Mouse (Mus musculus): ENCODE measurements at regions not wholly inside any gene's neighbourhood (a gene's known extent, or its start where the extent isn't known, plus 50 kb on each side); places are given as distances from the start of the nearest gene placed in this dataset.

DNA sequence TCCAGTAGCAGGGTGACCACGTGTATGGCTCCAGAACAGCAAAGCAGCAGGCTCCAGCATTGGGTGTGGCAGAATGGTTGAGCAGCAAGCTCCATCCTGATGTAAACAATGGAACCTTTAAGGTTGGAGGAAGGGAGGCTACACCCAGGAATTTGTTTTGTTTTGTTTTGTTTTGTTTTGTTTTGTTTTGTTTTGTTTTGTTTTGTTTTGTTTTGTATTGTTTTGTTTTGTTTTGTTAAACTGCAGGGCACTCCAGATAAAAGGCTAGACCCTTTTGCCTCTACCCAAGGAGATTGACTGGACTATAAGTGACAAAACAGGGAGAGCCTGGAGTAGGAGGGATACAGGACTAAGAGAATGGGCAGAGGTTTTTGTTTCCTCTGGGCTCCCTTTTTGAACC is 647.5 kb downstream of the Kcnj3 start:
- Histone ChIP-seq H3K4me2 (no peak overlapping the region), H3K27ac (no peak overlapping the region), H3K36me3 (no peaks in the 10 kb centered on the region), H3K9ac (no peak overlapping the region), H3K9me3 (no peaks in the 10 kb centered on the region), H3K4me1 (no peaks in the 10 kb centered on the region), H3K27me3 (no peaks in the 10 kb centered on the region), H3K4me3 (no peak overlapping the region)
- ATAC-seq (ENCODE audit: borderline replicate concordance, extremely low read depth, low FRiP score, low TSS enrichment) = no peak
- 38% methylated on average over 1 of the region's 1 CpGs for WGBS

DNA sequence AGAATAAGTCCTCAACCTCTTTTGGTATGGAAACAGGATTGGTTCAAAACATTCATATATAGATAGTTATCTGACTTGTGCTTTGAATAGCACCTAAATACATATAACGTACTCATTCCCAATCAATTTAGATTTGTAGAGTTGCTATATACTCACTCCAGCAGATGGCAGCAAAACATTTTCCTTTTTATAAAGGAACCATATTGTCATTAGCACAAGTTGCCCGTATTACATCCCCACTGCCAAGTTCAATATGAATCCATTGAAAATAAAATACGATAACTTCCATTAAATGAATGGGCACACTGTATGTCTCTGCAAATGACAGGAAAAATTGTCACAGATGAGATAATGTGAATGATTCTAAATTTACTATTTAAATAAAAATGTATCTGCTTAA is 673.8 kb downstream of the Kcnj3 start:
- Histone ChIP-seq H3K4me1 (no peaks in the 10 kb centered on the region), H3K4me3 (no peak overlapping the region), H3K27ac (no peak overlapping the region), H3K4me2 (no peak overlapping the region), H3K36me3 (no peaks in the 10 kb centered on the region), H3K9ac (no peak overlapping the region), H3K9me3 (no peaks in the 10 kb centered on the region), H3K27me3 (no peaks in the 10 kb centered on the region)
- 45% methylated on average over 3 of the region's 3 CpGs for WGBS
- ATAC-seq (ENCODE audit: borderline replicate concordance, extremely low read depth, low FRiP score, low TSS enrichment) = no peak

DNA sequence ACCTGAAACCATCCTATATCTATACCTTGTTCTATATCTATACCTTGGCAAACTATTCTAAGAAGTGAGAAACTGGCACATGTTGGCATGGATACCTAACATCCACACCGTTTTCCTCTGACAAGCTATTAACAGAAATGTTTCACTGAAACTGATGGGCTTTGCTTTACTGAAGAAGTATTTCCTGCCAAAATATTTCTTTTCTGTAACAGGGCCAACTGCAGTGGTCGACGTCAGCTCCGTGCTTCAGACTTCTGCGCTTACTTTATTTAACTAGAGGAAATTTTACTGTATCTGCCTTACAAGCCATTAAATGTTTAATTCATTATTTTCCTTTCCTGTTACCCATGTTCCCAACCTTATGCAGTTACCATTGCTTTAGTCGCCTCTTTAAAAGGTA is 674.2 kb downstream of the Kcnj3 start:
- H3K9ac ChIP-seq = no peak overlapping the region
- H3K27me3 ChIP-seq = no peaks in the 10 kb centered on the region
- no peaks in the 10 kb centered on the region for H3K4me1 ChIP-seq
- WGBS = 52% methylated on average over 6 of the region's 6 CpGs
- no peaks in the 10 kb centered on the region for H3K9me3 ChIP-seq
- H3K27ac ChIP-seq = no peak overlapping the region
- no peak for ATAC-seq (ENCODE audit: borderline replicate concordance, extremely low read depth, low FRiP score, low TSS enrichment)
- H3K36me3 ChIP-seq = no peaks in the 10 kb centered on the region
- H3K4me3 ChIP-seq = no peak overlapping the region
- H3K4me2 ChIP-seq = no peak overlapping the region

DNA sequence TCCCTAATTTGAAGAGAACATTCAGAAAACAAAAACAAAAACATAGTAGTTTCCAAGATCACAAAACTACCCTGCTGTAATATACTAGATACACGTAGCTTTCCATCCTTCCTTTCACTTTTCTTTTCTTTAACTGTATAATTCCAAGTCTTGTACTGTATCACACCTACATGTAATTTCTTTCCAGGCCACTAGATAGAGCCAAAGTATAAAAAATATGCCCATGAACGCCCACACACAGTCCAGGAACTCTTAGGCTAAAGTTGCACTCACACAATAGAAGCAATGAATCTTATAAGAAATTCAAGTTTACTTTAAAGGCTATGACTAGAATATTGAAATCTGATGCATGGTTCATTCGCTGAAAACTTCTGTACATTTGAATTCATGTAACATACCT is 678.7 kb downstream of the Kcnj3 start:
- 19% methylated on average over 3 of the region's 3 CpGs for WGBS
- Histone ChIP-seq H3K4me1 (no peaks in the 10 kb centered on the region), H3K27ac (no peak overlapping the region), H3K9me3 (no peaks in the 10 kb centered on the region), H3K4me3 (no peak overlapping the region), H3K27me3 (no peaks in the 10 kb centered on the region), H3K36me3 (no peaks in the 10 kb centered on the region), H3K4me2 (no peak overlapping the region), H3K9ac (no peak overlapping the region)
- 0 out of 2 replicates have a peak, but pooled peaks have one; percentile 57 for ATAC-seq (ENCODE audit: borderline replicate concordance, extremely low read depth, low FRiP score, low TSS enrichment)

DNA sequence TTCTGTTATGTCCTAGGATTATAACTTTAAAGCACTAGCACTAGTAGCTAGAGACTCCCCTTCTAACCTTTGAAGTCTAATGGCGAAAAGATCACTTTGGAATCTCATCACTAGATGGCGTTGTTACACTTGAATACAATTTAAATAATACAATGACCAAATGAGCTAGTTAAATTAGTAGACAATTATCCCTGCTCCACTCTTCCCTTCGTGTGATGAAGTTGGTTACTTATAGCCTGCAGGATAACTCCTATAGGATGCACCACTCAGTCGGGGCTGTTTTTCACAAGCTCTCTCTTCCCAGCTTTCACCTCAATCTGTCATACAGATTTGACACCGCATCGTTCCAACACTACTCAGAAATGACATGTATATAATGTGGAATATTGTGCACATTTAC is 683.6 kb downstream of the Kcnj3 start:
- Histone ChIP-seq H3K4me3 (no peak overlapping the region), H3K9me3 (no peaks in the 10 kb centered on the region), H3K36me3 (no peaks in the 10 kb centered on the region), H3K9ac (no peak overlapping the region), H3K27ac (no peak overlapping the region), H3K4me1 (no peaks in the 10 kb centered on the region), H3K4me2 (no peak overlapping the region), H3K27me3 (no peaks in the 10 kb centered on the region)
- ATAC-seq (ENCODE audit: borderline replicate concordance, extremely low read depth, low FRiP score, low TSS enrichment) = no peak
- 25% methylated on average over 6 of the region's 6 CpGs for WGBS

DNA sequence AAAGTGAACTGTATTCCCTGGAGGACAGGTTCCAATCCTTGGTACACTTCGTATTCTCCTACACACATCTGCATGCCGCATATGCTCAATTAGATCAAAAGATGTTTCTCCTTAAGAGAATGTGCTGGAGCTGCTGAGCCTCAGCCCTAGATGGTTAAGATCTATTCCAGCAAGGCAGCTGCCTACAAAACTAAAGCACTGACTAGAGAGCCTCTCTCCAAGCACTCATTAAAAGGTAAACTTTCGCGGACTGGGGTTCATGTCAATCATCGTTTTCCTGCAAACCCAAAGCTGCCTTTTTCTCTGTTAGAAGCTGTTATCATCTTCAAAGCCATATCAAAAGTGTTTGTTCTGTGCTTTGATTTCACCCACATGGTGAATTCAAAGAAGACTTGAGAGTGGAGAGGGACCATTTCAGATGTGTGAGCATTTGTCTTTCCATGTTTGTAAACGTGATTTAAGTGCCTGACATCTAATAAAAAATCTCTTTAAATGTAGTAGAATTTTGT is 711.4 kb downstream of the Kcnj3 start:
- no peak for ATAC-seq (ENCODE audit: borderline replicate concordance, extremely low read depth, low FRiP score, low TSS enrichment)
- Histone ChIP-seq H3K9me3 (no peaks in the 10 kb centered on the region), H3K9ac (no peak overlapping the region), H3K36me3 (no peaks in the 10 kb centered on the region), H3K4me2 (no peak overlapping the region), H3K27me3 (no peaks in the 10 kb centered on the region), H3K27ac (no peak overlapping the region), H3K4me1 (no peaks in the 10 kb centered on the region), H3K4me3 (no peak overlapping the region)
- WGBS = 41% methylated on average over 6 of the region's 6 CpGs

DNA sequence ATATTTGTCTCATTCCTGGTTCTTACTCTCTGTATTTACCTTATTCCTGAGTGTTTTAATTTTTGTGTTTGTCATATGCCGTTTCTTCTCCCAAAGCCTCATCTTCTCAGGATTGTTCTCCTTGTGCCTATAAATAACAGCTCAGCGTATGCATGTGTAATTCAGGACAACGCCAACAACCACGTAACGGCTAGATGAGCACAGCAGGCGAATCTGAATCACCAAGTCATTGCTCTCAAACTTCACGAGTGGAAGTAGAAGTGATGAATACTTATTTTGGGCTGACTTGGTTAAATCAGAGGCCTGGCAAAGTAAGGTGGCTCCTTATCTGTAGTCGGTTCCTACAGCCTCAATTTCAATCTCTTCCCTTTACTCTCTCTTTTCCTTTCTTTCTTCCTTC is 760.7 kb downstream of the Kcnj3 start:
- H3K9ac ChIP-seq = no peak overlapping the region
- no peaks in the 10 kb centered on the region for H3K27me3 ChIP-seq
- no peaks in the 10 kb centered on the region for H3K36me3 ChIP-seq
- H3K4me3 ChIP-seq = no peak overlapping the region
- ATAC-seq (ENCODE audit: borderline replicate concordance, extremely low read depth, low FRiP score, low TSS enrichment) = no peak
- H3K9me3 ChIP-seq = no peaks in the 10 kb centered on the region
- H3K27ac ChIP-seq = no peak overlapping the region
- no peaks in the 10 kb centered on the region for H3K4me1 ChIP-seq
- 47% methylated on average over 8 of the region's 8 CpGs for WGBS
- no peak overlapping the region for H3K4me2 ChIP-seq

DNA sequence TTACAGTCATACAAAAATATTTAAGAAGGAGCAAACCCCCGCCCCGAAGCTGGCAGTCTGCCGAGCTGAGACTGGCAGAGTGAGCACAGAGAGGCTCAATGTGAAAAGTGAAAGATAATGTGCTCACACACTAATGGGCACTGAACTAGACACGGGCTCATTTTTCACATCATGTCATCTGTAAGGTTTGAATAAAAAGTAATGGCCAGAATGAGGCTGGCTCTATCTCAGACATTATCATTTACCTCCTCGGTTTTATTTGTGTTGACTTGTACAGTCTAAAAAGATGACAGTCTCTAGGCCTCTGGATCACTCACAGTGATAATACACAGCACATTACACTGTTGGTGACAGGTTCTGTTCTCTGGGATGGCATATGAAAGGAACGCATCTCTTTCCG is 791.7 kb downstream of the Kcnj3 start:
- Histone ChIP-seq H3K9ac (no peak overlapping the region), H3K4me3 (no peak overlapping the region), H3K36me3 (no peaks in the 10 kb centered on the region), H3K4me1 (no peaks in the 10 kb centered on the region), H3K27me3 (no peaks in the 10 kb centered on the region), H3K9me3 (no peaks in the 10 kb centered on the region), H3K27ac (no peak overlapping the region), H3K4me2 (no peak overlapping the region)
- ATAC-seq (ENCODE audit: borderline replicate concordance, extremely low read depth, low FRiP score, low TSS enrichment) = no peak
- 62% methylated on average over 7 of the region's 7 CpGs for WGBS

DNA sequence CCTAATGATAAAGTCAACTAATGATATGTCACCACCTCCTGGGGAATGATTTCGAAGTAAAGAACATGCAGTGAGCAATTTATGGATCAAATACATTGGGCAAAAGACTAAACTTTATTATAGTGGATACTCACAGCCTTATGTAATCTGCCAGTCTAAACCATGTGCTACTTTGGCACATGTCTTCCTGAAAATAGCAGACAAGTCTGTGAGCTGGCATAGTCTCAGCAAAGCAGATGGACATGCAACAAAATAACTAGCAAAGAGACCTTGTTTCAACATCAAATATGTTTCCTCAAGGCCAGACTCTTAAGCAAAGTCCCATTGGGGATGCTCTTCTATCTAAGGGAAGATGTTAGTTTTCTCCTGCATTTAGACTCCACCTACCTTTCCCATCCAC is 797.3 kb downstream of the Kcnj3 start:
- no peak for ATAC-seq (ENCODE audit: borderline replicate concordance, extremely low read depth, low FRiP score, low TSS enrichment)
- H3K4me3 ChIP-seq = no peak overlapping the region
- no peak overlapping the region for H3K9ac ChIP-seq
- H3K27ac ChIP-seq = no peak overlapping the region
- H3K27me3 ChIP-seq = no peaks in the 10 kb centered on the region
- H3K9me3 ChIP-seq = no peaks in the 10 kb centered on the region
- H3K4me2 ChIP-seq = no peak overlapping the region
- H3K36me3 ChIP-seq = no peaks in the 10 kb centered on the region
- 62% methylated on average over 1 of the region's 1 CpGs for WGBS
- H3K4me1 ChIP-seq = no peaks in the 10 kb centered on the region

DNA sequence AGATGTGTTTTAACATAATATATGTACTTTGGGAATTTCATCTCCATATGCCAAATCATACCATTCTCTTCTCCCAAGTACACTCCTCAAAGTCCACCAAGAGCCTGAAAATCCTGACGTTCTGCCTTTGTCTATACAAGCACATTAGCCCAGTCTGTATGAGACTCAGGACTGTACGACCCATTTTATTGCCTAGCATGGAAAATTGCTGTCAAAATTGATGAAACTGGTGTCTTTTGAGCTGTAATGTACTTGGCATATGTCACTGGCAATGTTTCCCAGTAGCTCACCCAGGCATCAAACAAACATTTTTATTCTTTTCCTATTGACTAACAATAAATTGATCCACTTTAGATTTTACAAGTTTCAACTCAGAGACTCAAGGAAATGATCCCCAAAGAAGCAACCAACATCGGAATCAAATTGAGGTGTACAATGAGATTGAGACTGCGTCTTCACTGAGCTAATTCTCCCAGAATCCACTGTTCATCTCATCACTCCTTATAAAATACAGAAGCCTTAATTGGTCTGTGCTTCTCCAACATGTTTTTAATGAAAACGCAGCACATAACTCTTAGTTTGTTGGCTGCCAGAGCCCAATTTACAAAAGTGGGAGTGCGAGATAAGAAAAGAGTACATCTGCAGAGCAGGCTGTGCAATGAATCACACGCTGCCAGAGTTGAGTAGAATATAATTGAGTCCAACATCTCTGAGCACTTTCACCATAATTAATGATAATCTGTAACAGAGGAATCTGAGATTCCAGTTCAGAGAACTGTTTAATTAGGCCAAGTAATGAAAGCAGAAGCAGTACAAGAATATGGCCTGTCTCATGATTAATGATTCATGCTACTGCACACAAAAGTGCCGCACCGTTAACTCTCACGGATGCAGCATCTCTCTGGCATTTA is 821.5 kb downstream of the Kcnj3 start:
- Histone ChIP-seq H3K9ac (no peak overlapping the region), H3K9me3 (no peaks in the 10 kb centered on the region), H3K4me2 (no peak overlapping the region), H3K27me3 (no peaks in the 10 kb centered on the region), H3K4me3 (no peak overlapping the region), H3K4me1 (no peaks in the 10 kb centered on the region), H3K27ac (no peak overlapping the region), H3K36me3 (no peaks in the 10 kb centered on the region)
- 62% methylated on average over 10 of the region's 10 CpGs for WGBS
- ATAC-seq (ENCODE audit: borderline replicate concordance, extremely low read depth, low FRiP score, low TSS enrichment) = no peak

DNA sequence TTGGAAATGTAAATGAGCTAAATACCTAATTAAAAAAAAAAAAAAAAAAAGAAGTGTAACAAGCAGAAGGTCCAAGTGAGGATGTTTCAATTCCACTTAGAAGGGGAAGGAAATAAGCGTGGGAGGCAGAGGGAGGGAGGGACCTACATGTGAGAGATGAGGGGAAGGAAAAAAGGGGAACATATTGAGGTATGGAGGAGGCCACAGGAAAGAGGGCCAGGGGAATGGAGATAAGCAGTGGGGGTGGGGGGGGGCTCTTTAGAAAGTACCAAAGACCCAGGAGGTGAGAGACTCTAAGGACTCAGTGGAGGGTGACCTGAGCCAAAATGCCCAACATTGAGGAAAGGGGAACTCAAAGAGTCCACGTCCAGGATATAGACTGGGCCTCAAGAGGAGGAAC is 818.9 kb downstream of the Nr4a2 start:
- H3K4me3 ChIP-seq = no peak overlapping the region
- H3K4me1 ChIP-seq = no peaks in the 10 kb centered on the region
- H3K9me3 ChIP-seq = no peaks in the 10 kb centered on the region
- H3K9ac ChIP-seq = no peak overlapping the region
- no peaks in the 10 kb centered on the region for H3K27me3 ChIP-seq
- no peak overlapping the region for H3K4me2 ChIP-seq
- no peak overlapping the region for H3K27ac ChIP-seq
- WGBS = 70% methylated on average over 2 of the region's 2 CpGs
- no peak for ATAC-seq (ENCODE audit: borderline replicate concordance, extremely low read depth, low FRiP score, low TSS enrichment)
- no peaks in the 10 kb centered on the region for H3K36me3 ChIP-seq

DNA sequence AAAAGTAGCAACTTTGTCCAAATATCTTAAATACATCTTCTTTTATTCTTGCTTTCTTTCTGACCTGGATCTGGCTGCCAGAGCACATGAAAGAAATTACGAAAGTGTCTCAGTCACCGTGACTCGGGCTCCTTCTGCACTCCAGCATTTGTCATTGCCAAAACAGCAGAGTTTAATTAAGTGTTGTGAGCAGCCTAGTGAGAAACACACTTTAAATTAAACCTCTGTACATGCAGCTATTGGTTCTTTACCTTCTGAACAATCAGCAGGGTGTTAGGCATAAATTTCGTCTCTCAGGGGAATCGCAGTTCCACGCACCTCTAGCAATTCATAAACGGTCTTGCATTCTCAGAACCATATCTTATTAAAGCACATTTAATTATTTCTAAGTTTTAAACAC is 802.1 kb downstream of the Nr4a2 start:
- Histone ChIP-seq H3K4me1 (no peaks in the 10 kb centered on the region), H3K27ac (no peak overlapping the region), H3K9ac (no peak overlapping the region), H3K9me3 (no peaks in the 10 kb centered on the region), H3K4me2 (no peak overlapping the region), H3K27me3 (no peaks in the 10 kb centered on the region), H3K36me3 (no peaks in the 10 kb centered on the region), H3K4me3 (no peak overlapping the region)
- ATAC-seq (ENCODE audit: borderline replicate concordance, extremely low read depth, low FRiP score, low TSS enrichment) = no peak
- 60% methylated on average over 7 of the region's 7 CpGs for WGBS
